Mouse (Mus musculus) thymus, postnatal 10 days (tissue): ENCODE measurements around the gene Smoc2.

ENCODE experiments used
- DNase-seq, 2 experiments: peaks; one replicate each; pipeline ENCODE4 v3.0.0; 2021; ENCODE audit warnings: low spot score in 2 of 2

Smoc2 gene

DNA sequence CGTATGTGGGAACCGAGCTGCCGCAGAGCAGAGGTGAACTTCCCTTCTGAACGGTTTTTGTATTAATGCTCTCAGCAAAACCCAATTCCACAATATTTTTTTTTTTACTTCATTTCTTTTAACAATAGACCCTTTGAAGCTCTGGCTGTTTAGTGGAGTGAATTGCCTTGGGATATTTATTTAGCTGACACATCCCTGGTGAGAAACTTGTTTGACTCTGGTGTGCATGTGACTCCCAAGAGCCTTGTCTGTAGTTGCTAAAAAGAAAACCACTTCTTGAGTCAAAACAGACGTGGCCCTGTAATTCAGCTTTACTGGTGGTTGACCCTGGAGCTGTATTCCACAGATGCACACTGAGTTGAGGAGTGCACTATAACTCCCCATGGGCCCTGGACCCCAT lies 135.2 kb downstream of the Smoc2 start:
- no peak for DNase-seq

- no peak for DNase-seq
These were observed 141.2 kb downstream of the Smoc2 start for GRCm38 (mm10) chr17:14420460-14421046.

- no peak for DNase-seq
These were observed 147.2 kb downstream of the Smoc2 start for GRCm38 (mm10) chr17:14426481-14426880.

- no peak for DNase-seq
These were observed 155.4 kb downstream of the Smoc2 start for GRCm38 (mm10) chr17:14434717-14435116.

GRCm38 (mm10) chr17:14445611-14446010 lies 166.3 kb downstream of the Smoc2 start:
- no peak for DNase-seq

- no peak for DNase-seq
These were observed 168.0 kb downstream of the Smoc2 start for GRCm38 (mm10) chr17:14447275-14447674.
